Mouse (Mus musculus) limb, embryonic 15.5 days (tissue): ENCODE data around the gene Kcnk10. TPM values are rescaled to one million over a fixed set of nuclear protein-coding genes. Genes with fewer than 3 reads are reported as not detected.

Source experiments
- ATAC-seq: fragments of 200-750 bp; cut with Nextera tagmentation; 2 replicates; pipeline ENCODE4 v1.8.0; 2017; ENCODE audit warnings: low read depth, moderate TSS enrichment; ENCODE audit not compliant: insufficient number of reproducible peaks, low FRiP score, low TSS enrichment
- H3K27ac ChIP-seq: fragments of 300-500 bp; sonication (generic); 2 replicates; pipeline ENCODE4 v1.5.1; 2015; ENCODE audit warnings: moderate library complexity, mild to moderate bottlenecking, inconsistent platforms
- H3K27me3 ChIP-seq: fragments of 300-500 bp; sonication (generic); 2 replicates; pipeline ENCODE4 v1.6.1; 2015; ENCODE audit warnings: inconsistent platforms
- H3K36me3 ChIP-seq: fragments of 300-500 bp; sonication (generic); 2 replicates; pipeline ENCODE4 v1.6.1; 2015; ENCODE audit warnings: inconsistent platforms
- H3K4me1 ChIP-seq: fragments of 300-500 bp; sonication (generic); 2 replicates; pipeline ENCODE4 v1.6.1; 2015; ENCODE audit warnings: inconsistent platforms
- H3K4me2 ChIP-seq: fragments of 300-500 bp; sonication (generic); 2 replicates; pipeline ENCODE4 v1.6.1; 2015; ENCODE audit warnings: mild to moderate bottlenecking, inconsistent platforms
- H3K4me3 ChIP-seq: fragments of 300-500 bp; sonication (generic); 2 replicates; pipeline ENCODE4 v1.5.1; 2015; ENCODE audit warnings: mild to moderate bottlenecking, inconsistent platforms
- H3K9ac ChIP-seq: fragments of 300-500 bp; sonication (generic); 2 replicates; pipeline ENCODE4 v1.6.1; 2015; ENCODE audit warnings: inconsistent platforms
- H3K9me3 ChIP-seq: fragments of 300-500 bp; sonication (generic); 2 replicates; pipeline ENCODE4 v1.6.1; 2016; ENCODE audit warnings: inconsistent platforms
- WGBS: fragments of 180-500 bp; shearing (Covaris S2); methylation state at CpG from one replicate; pipeline ENCODE4 v1.1.7; 2015; 5-methylcytosine and 5-hydroxymethylcytosine counted together
- polyA plus RNA-seq: library from polyadenylated mRNA; unstranded; fragments of >200 nt; fragmentation: Nextera tagmentation; extraction: Ambion mirVana; gene quantifications from 2 replicates; pipeline ENCODE4 v1.2.1, GENCODE M21; 2015

Gene Kcnk10
- polyA plus RNA-seq, 1 experiment from 2014 or later, result 0.22 TPM

DNA sequence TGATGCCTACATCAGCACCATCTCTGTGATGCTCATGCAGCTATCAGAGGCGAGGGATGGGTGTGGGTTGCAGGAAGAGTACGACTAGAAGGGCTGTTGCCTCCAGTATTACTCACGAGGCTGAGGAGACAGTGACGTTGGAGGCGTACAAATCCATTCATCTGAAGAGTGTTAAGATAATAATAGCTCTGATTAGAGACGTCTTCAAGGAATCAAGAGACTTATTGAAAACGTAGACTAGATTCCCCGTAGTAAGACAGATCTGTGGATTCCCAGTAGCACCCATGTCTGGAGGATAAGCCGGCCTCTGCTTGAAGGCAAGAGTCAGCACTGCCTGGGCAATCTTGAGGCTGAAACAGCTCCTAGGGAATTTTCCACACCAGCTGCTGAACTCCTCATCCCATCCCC lies 42.6 kb downstream of the Kcnk10 start:
- Histone ChIP-seq H3K36me3 (no peaks in the 10 kb centered on the region), H3K9ac (no peak overlapping the region), H3K9me3 (no peaks in the 10 kb centered on the region), H3K4me1 (no peaks in the 10 kb centered on the region), H3K27me3 (no peaks in the 10 kb centered on the region), H3K4me3 (no peak overlapping the region), H3K4me2 (no peak overlapping the region), H3K27ac (no peak overlapping the region)
- ATAC-seq, result no peak
- WGBS, result 86% methylated on average over 9 of the region's 9 CpGs

GRCm38 (mm10) chr12:98528635-98529034 lies 49.5 kb downstream of the Kcnk10 start:
- Histone ChIP-seq H3K36me3 (no peaks in the 10 kb centered on the region), H3K9me3 (no peaks in the 10 kb centered on the region), H3K9ac (no peak overlapping the region), H3K4me2 (no peak overlapping the region), H3K27ac (no peak overlapping the region), H3K27me3 (no peaks in the 10 kb centered on the region), H3K4me1 (no peaks in the 10 kb centered on the region), H3K4me3 (no peak overlapping the region)
- WGBS, result 91% methylated on average over 8 of the region's 8 CpGs
- ATAC-seq, result no peak

GRCm38 (mm10) chr12:98525361-98525760 lies 52.7 kb downstream of the Kcnk10 start:
- Histone ChIP-seq H3K9me3 (no peaks in the 10 kb centered on the region), H3K4me2 (no peak overlapping the region), H3K27ac (no peak overlapping the region), H3K27me3 (no peaks in the 10 kb centered on the region), H3K36me3 (no peaks in the 10 kb centered on the region), H3K9ac (no peak overlapping the region), H3K4me1 (no peaks in the 10 kb centered on the region), H3K4me3 (no peak overlapping the region)
- no peak for ATAC-seq
- WGBS, result 79% methylated on average over 8 of the region's 8 CpGs

DNA sequence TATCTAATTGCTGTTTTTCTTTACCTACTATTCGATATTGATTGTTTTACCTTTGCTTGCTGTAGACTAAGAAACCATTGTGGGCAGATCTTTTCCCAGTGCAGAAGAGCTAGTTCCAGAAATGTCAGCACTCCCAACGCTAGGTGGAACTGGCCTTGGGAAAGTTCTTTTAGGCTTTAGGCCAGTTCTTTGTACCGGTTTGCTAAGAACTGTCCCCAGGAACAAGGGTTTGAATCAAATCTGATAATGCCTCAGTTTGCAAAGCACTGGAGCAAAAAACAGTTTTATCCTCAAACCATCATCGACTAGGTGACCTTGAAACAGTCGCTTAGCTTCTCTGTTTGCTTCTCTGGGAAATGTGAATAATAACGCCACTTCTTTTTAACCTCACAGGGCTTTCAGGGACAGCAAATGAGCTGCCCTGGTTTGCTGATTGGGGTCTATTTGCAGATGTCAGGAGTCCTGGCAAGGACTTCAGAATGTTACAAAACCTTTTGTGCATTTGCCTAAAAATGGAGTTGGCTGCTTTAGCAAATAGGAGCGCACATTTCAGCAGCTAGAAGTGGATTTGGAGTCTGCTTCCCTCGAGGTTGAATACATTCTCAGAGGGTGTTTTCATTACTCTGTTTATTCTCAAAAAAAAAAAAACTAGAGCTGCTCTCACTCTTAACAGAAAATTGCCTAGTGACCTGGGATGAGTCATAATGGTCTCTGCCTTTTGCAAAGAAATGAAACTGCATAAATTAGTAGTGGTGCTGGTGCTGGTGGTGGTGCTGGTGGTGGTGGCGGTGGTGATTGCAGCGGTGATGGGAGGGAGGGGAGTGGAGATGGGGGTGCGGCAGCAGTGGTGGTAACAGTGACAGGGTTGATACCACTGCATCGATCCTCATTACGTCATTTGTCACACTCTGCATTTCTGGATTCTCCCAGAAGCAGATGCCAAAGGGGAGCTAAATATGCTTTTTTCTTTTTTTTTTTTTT lies 53.5 kb downstream of the Kcnk10 start:
- Histone ChIP-seq H3K4me3 (no peak overlapping the region), H3K9ac (no peak overlapping the region), H3K4me1 (no peaks in the 10 kb centered on the region), H3K27ac (no peak overlapping the region), H3K9me3 (no peaks in the 10 kb centered on the region), H3K36me3 (no peaks in the 10 kb centered on the region), H3K4me2 (no peak overlapping the region), H3K27me3 (no peaks in the 10 kb centered on the region)
- ATAC-seq, result no peak
- 81% methylated on average over 13 of the region's 13 CpGs for WGBS

- no peaks in the 10 kb centered on the region for H3K9me3 ChIP-seq
- H3K27me3 ChIP-seq, result no peaks in the 10 kb centered on the region
- no peak overlapping the region for H3K27ac ChIP-seq
- H3K4me2 ChIP-seq, result no peak overlapping the region
- no peaks in the 10 kb centered on the region for H3K36me3 ChIP-seq
- H3K9ac ChIP-seq, result no peak overlapping the region
- no peak for ATAC-seq
- WGBS, result 80% methylated on average over 4 of the region's 4 CpGs
- H3K4me3 ChIP-seq, result no peak overlapping the region
- H3K4me1 ChIP-seq, result no peaks in the 10 kb centered on the region
These were observed 56.8 kb downstream of the Kcnk10 start for GRCm38 (mm10) chr12:98521311-98521710.

DNA sequence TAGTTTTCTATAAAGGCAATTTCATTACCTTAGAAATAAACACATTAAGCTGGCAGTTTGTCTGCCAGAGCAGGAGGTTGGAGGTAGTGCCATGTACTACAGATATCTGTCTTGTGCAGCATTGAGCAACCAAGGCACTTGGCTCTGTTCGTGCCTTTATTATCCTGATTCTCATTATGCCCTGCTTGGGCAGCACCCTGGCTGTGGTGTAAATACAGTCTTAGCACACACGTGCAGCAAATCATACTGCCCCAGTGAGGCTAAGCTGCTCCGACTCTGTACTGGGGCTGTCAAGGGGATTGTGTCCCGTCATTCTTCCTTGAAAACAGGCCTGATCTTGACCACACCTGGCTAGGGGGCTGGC lies 57.6 kb downstream of the Kcnk10 start:
- ATAC-seq, result no peak
- WGBS, result 52% methylated on average over 4 of the region's 4 CpGs
- H3K27me3 ChIP-seq, result no peaks in the 10 kb centered on the region

DNA sequence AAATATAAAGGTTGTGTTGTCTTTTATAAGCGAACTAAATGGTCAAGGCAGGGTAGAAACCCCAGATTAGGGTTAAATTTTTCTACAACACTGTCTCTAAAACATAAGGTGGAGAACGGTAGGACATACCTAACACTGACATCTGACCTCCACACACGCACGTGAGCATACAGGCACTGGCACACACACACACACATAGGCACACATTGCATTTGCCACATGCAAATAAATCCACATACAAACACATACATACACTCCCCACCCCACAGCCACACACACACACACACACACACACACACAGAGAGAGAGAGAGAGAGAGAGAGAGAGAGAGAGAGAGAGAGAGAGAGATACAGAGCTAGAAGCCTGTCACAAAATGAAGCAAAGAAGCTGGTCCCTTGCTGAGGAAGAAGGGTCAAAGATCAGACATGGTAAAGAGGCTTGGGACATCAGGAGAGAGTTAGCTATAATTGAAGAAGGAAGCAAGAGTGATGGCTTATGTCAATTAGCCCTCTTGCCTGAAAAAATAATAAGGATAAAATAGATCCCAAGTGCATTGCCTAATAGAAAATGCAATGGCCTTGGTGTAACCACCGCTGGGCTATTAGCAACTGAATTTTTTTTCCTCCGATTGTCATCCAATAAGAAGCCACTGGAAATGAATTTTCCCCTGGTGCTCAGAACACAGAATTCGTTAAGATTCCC lies 58.1 kb downstream of the Kcnk10 start:
- Histone ChIP-seq H3K9ac (no peak overlapping the region), H3K4me1 (no peaks in the 10 kb centered on the region), H3K9me3 (no peaks in the 10 kb centered on the region), H3K4me2 (no peak overlapping the region), H3K27ac (no peak overlapping the region), H3K27me3 (no peaks in the 10 kb centered on the region), H3K36me3 (no peaks in the 10 kb centered on the region), H3K4me3 (no peak overlapping the region)
- 60% methylated on average over 7 of the region's 7 CpGs for WGBS
- ATAC-seq, result no peak

More for the DNA sequence above, 57.6 kb downstream of the Kcnk10 start:
- Histone ChIP-seq H3K4me3 (no peak overlapping the region), H3K4me1 (no peaks in the 10 kb centered on the region), H3K36me3 (no peaks in the 10 kb centered on the region), H3K9me3 (no peaks in the 10 kb centered on the region), H3K4me2 (no peak overlapping the region), H3K9ac (no peak overlapping the region), H3K27ac (no peak overlapping the region)

GRCm38 (mm10) chr12:98505601-98506000 lies 72.5 kb downstream of the Kcnk10 start:
- Histone ChIP-seq H3K9me3 (no peaks in the 10 kb centered on the region), H3K36me3 (no peaks in the 10 kb centered on the region), H3K27me3 (no peaks in the 10 kb centered on the region), H3K27ac (no peak overlapping the region), H3K4me3 (no peak overlapping the region), H3K4me2 (no peak overlapping the region), H3K9ac (no peak overlapping the region), H3K4me1 (no peaks in the 10 kb centered on the region)
- WGBS, result 42% methylated on average over 4 of the region's 4 CpGs
- no peak for ATAC-seq

DNA sequence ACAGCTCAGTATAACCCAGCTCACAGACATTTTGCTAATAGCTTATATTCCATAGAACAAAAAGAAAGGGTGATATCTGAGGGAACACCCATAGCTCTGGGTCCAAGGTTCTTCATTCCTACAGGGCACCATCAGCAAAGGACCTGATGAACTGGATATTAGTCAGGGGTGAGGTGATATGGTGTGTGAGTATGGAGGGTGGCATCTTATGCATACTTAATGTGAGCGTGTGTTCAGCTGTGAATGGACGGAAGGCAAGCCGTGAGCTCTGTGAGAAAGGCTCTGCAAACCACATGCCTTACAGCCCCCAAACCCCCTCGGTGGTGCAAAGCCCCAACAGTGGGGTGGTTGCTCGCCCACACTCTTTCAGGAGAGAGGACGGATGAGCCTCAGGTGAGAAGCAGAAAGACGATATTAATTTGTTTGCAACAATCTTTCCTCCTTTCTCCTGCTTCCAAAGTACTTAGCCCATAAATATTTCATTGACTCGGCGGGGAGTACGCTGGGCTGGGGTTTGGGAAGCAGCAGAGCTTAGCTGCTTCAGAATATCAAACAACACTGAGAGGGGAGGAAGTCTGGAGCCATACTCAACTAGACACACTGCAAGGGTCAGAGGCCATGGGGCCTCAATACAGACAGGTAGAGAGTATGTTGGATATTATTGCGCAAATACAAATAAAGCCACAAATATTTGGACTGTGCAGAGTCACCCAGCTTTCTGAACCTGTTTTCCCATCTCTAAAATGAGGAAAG lies 76.4 kb downstream of the Kcnk10 start:
- H3K27ac ChIP-seq, result no peak overlapping the region
- no peaks in the 10 kb centered on the region for H3K36me3 ChIP-seq
- no peak overlapping the region for H3K4me2 ChIP-seq
- WGBS, result 59% methylated on average over 11 of the region's 11 CpGs
- no peaks in the 10 kb centered on the region for H3K27me3 ChIP-seq
- no peak for ATAC-seq
- H3K4me3 ChIP-seq, result no peak overlapping the region
- no peaks in the 10 kb centered on the region for H3K4me1 ChIP-seq
- H3K9ac ChIP-seq, result no peak overlapping the region
- H3K9me3 ChIP-seq, result no peaks in the 10 kb centered on the region

GRCm38 (mm10) chr12:98501045-98501444 lies 77.1 kb downstream of the Kcnk10 start:
- H3K36me3 ChIP-seq, result no peaks in the 10 kb centered on the region
- WGBS, result 79% methylated on average over 4 of the region's 4 CpGs
- H3K4me3 ChIP-seq, result no peak overlapping the region
- H3K27ac ChIP-seq, result no peak overlapping the region
- H3K4me1 ChIP-seq, result no peaks in the 10 kb centered on the region
- no peaks in the 10 kb centered on the region for H3K9me3 ChIP-seq
- no peak overlapping the region for H3K4me2 ChIP-seq
- H3K27me3 ChIP-seq, result no peaks in the 10 kb centered on the region
- ATAC-seq, result no peak
- no peak overlapping the region for H3K9ac ChIP-seq

DNA sequence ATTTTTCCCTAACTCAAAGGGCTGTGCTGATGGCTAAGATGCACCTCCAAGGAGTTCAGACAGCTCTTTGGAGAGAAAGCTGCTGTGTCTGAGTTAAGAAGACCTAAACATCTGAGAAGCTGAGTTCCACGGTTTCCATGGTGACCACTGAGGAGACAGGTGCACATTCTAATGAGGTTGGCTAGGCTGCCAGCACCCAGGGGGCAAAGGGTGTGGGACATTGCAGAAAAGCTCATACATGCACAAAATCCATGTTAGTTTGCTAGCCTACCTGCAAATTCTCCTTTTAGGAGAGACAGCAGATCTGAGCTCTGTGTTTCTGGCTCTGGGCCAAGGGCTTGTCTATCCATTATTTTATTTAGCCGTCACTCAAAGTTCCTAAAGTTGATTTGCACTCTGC lies 96.7 kb downstream of the Kcnk10 start:
- Histone ChIP-seq H3K4me1 (no peaks in the 10 kb centered on the region), H3K27ac (no peak overlapping the region), H3K27me3 (no peaks in the 10 kb centered on the region), H3K4me2 (no peak overlapping the region), H3K4me3 (no peak overlapping the region), H3K36me3 (no peaks in the 10 kb centered on the region), H3K9me3 (no peaks in the 10 kb centered on the region), H3K9ac (no peak overlapping the region)
- whole genome bisulfite sequencing, result 68% methylated on average over 2 of the region's 2 CpGs
- ATAC-seq, result no peak

- Histone ChIP-seq H3K9me3 (no peaks in the 10 kb centered on the region), H3K27ac (no peak overlapping the region), H3K27me3 (no peaks in the 10 kb centered on the region), H3K9ac (no peak overlapping the region), H3K4me3 (no peak overlapping the region), H3K4me2 (no peak overlapping the region), H3K4me1 (no peaks in the 10 kb centered on the region), H3K36me3 (no peaks in the 10 kb centered on the region)
- WGBS, result 72% methylated on average over 5 of the region's 5 CpGs
- ATAC-seq, result no peak
These were observed 97.1 kb downstream of the Kcnk10 start for GRCm38 (mm10) chr12:98481048-98481447.
